Mouse (Mus musculus): ENCODE results near the gene Cyp2b10. TPM values are rescaled to one million over a fixed set of nuclear protein-coding genes. Genes with fewer than 3 reads are reported as not detected.
A peak's percentile ranks its signal among the peaks of the same experiment; 100 is the strongest.
"Not testable (repeated sequence)": the region's sequence is repeated elsewhere in the genome, so short reads cannot be mapped to it uniquely, and the experiment has no call there.

Gene Cyp2b10
- total RNA-seq (2017) = not detected in 2 replicates

GRCm38 (mm10) chr7:25897411-25897810 is at the start of gene Cyp2b10:
Gene Cyp2b10 (plus strand): TSS chr7:25897620.
- no peak for ATAC-seq (replicated peaks; ENCODE audit: low read depth, poor library complexity, severe bottlenecking)

DNA sequence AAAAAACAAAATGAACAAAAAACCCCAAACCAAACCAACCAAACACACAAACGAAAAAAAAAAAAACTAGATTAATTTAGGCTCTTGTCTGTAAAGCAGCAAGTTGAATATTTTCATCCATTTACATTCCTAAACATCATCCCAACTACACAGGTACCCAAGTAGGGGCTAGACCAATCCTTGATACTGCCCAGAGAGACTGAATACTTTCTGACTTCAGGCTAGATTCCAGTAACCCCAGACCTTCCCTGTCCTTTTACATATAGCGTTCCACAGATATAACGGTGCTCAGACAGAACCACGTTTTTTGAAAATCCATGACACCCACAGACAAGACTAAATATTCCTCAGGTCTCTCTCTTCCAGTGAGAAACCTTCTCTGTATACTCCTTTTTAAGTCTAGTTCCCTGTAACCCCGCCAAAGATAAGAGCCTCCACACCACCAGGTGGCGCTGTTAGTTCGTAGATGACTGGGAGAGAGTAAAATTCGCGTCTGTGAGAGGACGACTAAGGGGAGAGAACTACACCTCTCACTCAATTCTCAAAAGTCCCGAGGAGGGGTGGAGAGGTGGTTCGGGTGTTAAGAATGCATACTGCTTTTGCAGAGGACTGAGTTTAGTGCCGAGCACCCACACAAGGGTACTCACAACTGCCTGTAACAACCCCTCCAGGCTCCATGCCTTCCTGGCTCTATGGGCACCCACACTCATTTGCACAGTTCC is 49.5 kb upstream of the Cyp2b10 start:
- peak; percentile 96 for ATAC-seq (replicated peaks; ENCODE audit: low read depth, poor library complexity, severe bottlenecking)

GRCm38 (mm10) chr7:25848444-25848812 is 49.0 kb upstream of the Cyp2b10 start:
- peak; percentile 42 for ATAC-seq (replicated peaks; ENCODE audit: low read depth, poor library complexity, severe bottlenecking)

- peak; percentile 95 for ATAC-seq (replicated peaks; ENCODE audit: low read depth, poor library complexity, severe bottlenecking)
Observed at GRCm38 (mm10) chr7:25855082-25855481, 42.3 kb upstream of the Cyp2b10 start.

- peak; percentile 71 for ATAC-seq (replicated peaks; ENCODE audit: low read depth, poor library complexity, severe bottlenecking)
Observed at GRCm38 (mm10) chr7:25859962-25860870, 37.2 kb upstream of the Cyp2b10 start.

GRCm38 (mm10) chr7:25862365-25862764 is 35.1 kb upstream of the Cyp2b10 start:
- ATAC-seq (replicated peaks; ENCODE audit: low read depth, poor library complexity, severe bottlenecking) = no peak

DNA sequence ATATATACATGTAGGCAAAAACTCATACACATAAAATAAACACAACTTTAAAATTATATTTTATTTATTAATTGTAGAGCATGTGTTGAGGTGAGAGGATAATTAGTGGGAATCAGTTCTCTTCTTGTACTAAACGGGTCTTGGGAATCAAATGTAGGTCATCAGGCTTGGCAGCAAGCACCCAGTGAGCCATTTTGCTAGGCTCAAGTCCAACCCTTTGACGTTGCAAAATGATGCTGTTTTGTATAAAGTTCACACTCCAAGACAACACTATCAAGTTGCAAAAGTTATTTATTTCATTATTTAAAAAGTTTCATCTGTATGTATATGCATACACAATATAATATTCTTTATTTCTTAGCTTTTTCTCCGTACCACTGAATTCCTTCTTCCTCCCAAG is 33.7 kb upstream of the Cyp2b10 start:
- ATAC-seq (replicated peaks; ENCODE audit: low read depth, poor library complexity, severe bottlenecking) = no peak

GRCm38 (mm10) chr7:25864861-25865260 is 32.6 kb upstream of the Cyp2b10 start:
- no peak for ATAC-seq (replicated peaks; ENCODE audit: low read depth, poor library complexity, severe bottlenecking)

DNA sequence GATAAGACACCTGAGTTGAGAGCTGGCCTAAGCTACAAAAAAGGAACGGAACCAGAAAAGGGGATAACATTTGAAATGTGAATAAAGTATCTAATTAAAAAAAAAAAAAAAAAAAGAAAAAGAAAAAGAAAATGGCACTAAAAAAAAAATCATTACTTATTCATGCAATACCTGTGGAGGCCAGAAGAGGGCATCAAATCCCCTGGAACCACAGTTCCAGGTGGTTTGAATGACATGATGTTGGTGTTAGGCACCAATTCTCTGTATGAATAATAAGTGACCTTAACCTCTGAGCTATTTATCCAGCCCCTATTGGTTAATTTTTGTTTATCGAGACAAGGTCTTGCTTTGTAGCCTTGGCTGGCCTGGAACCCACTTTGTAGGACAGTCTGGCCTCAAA is 27.6 kb upstream of the Cyp2b10 start:
- no peak for ATAC-seq (replicated peaks; ENCODE audit: low read depth, poor library complexity, severe bottlenecking)

DNA sequence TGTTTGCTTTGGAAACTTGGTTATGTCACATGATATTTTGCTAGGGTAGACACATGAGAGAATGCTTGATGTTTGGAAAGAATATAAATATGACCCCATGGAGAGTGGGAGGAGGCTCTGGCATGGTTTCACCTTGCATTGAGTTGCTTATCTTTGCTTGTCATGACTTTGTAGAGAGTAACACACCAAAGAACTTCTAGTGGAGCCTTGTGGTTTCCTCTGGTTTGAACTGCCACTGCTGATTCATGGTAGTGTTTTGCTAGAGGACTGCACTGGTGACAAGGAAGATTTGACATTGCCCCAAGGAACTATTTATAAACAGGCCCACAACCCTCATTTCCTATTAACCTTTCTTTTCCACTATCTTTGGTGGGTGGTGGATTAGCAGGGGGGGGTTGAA is 24.8 kb upstream of the Cyp2b10 start:
- peak; percentile 72 for ATAC-seq (replicated peaks; ENCODE audit: low read depth, poor library complexity, severe bottlenecking)

GRCm38 (mm10) chr7:25878735-25879134 is 18.7 kb upstream of the Cyp2b10 start:
- no peak for ATAC-seq (replicated peaks; ENCODE audit: low read depth, poor library complexity, severe bottlenecking)

DNA sequence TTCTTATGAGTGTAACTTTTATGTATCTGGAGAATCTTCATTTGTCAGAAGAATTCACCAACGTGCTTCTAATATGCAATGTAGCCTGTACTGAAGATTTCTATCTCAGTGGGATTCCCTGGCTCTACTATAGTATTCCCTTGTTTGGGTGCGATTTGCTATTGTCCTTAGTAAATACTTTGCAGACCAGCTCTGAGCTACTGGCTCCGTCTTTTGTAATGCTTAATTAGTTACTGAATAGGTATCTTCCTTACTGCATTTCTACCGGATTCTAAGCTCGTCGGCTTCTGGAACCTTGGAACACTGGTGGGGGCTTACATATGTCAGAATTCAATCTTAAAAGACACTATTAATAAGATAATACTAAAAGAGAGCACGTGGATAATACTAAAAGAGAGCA is 16.7 kb upstream of the Cyp2b10 start:
- ATAC-seq (replicated peaks; ENCODE audit: low read depth, poor library complexity, severe bottlenecking) = not testable (repeated sequence)

- ATAC-seq (replicated peaks; ENCODE audit: low read depth, poor library complexity, severe bottlenecking) = no peak
Observed at GRCm38 (mm10) chr7:25884272-25884671, 13.1 kb upstream of the Cyp2b10 start.

- no peak for ATAC-seq (replicated peaks; ENCODE audit: low read depth, poor library complexity, severe bottlenecking)
Observed at GRCm38 (mm10) chr7:25887758-25888157, 9.7 kb upstream of the Cyp2b10 start.

- no peak for ATAC-seq (replicated peaks; ENCODE audit: low read depth, poor library complexity, severe bottlenecking)
Observed at GRCm38 (mm10) chr7:25893159-25893558, 4.3 kb upstream of the Cyp2b10 start.

- ATAC-seq (replicated peaks; ENCODE audit: low read depth, poor library complexity, severe bottlenecking) = no peak
Observed at GRCm38 (mm10) chr7:25895162-25895561, 2.3 kb upstream of the Cyp2b10 start.

GRCm38 (mm10) chr7:25898064-25898463 is 644 bp downstream of the Cyp2b10 start:
- ATAC-seq (replicated peaks; ENCODE audit: low read depth, poor library complexity, severe bottlenecking) = no peak

- no peak for ATAC-seq (replicated peaks; ENCODE audit: low read depth, poor library complexity, severe bottlenecking)
Observed at GRCm38 (mm10) chr7:25902061-25902690, 4.8 kb downstream of the Cyp2b10 start.

DNA sequence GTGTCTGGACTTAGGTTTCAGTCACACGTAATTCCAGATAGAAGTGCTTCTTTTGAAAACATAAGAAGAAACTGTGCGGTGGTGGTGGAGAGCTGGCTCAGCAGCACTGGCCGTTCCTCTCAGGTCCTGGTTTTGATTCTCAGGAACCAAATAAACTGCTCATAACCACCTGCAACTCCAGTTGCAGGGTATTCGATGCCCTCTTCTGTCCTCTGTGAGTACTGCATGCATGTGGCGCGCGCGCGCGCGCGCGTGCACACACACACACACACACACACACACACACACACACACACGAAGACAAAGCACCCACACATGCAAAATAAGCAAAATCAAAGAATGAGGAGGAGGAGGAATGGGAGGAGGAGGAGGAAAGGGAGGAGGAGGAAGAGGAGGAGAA is 5.7 kb downstream of the Cyp2b10 start:
- ATAC-seq (replicated peaks; ENCODE audit: low read depth, poor library complexity, severe bottlenecking) = no peak

- no peak for ATAC-seq (replicated peaks; ENCODE audit: low read depth, poor library complexity, severe bottlenecking)
Observed at GRCm38 (mm10) chr7:25904066-25904465, 6.6 kb downstream of the Cyp2b10 start.

DNA sequence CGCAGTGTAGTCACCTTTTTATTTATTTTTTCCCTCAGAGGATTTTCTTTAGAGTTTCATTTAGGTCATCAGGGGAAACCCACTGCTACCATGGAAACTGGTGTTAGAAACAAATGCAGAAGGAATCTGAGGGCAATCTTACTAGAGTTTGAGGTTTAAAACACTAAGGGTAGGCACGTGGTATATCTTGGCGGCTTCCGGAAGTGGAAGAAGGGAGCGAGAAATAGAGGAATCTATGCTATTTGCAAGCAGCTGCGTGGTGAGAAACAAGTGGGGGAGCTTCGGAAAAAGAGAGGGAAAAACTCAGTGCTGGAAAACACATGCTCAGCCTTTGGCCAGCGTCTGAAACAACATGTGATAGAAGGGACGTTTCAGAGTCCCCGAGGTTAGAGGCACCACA is 7.1 kb downstream of the Cyp2b10 start:
- no peak for ATAC-seq (replicated peaks; ENCODE audit: low read depth, poor library complexity, severe bottlenecking)

Data from common myeloid progenitor, adult 5-6 weeks (primary cell).